Mouse (Mus musculus) lung, embryonic 14.5 days (tissue): Measurements from ENCODE around the gene Pgm2l1. TPM values are rescaled to one million over a fixed set of nuclear protein-coding genes. Genes with fewer than 3 reads are reported as not detected.
"Not testable (repeated sequence)": the region's sequence is repeated elsewhere in the genome, so short reads cannot be mapped to it uniquely, and the experiment has no call there.

Experiments used
- ATAC-seq: fragments of 200-750 bp; cut with Nextera tagmentation; 2 replicates; pipeline ENCODE4 v1.8.0; 2017; ENCODE audit warnings: mild to moderate bottlenecking, moderate TSS enrichment, moderate library complexity; ENCODE audit not compliant: insufficient read depth
- DNase-seq: peaks from one replicate; pipeline ENCODE4 v3.0.0-alpha.2; 2015
- H3K27ac ChIP-seq: fragments of 300-500 bp; sonication (generic); 2 replicates; pipeline ENCODE4 v1.5.1; 2014; ENCODE audit warnings: low read depth, mild to moderate bottlenecking, moderate library complexity
- H3K27me3 ChIP-seq: fragments of 300-500 bp; sonication (generic); 2 replicates; pipeline ENCODE4 v1.6.1; 2014; ENCODE audit warnings: low read length, control low read depth; ENCODE audit not compliant: insufficient read depth
- H3K36me3 ChIP-seq: fragments of 300-500 bp; sonication (generic); 2 replicates; pipeline ENCODE4 v1.6.1; 2014; ENCODE audit warnings: control low read depth; ENCODE audit not compliant: insufficient read depth
- H3K4me1 ChIP-seq: fragments of 300-500 bp; sonication (generic); 2 replicates; pipeline ENCODE4 v1.6.1; 2014; ENCODE audit warnings: antibody characterized with exemption, control low read depth; ENCODE audit not compliant: insufficient read depth
- H3K4me2 ChIP-seq: fragments of 300-500 bp; sonication (generic); 2 replicates; pipeline ENCODE4 v1.6.1; 2014; ENCODE audit warnings: mild to moderate bottlenecking
- H3K4me3 ChIP-seq: fragments of 300-500 bp; sonication (generic); 2 replicates; pipeline ENCODE4 v1.5.1; 2014; ENCODE audit warnings: low read depth, low read length
- H3K9ac ChIP-seq: fragments of 300-500 bp; sonication (generic); 2 replicates; pipeline ENCODE4 v1.6.1; 2014
- H3K9me3 ChIP-seq: fragments of 300-500 bp; sonication (generic); 2 replicates; pipeline ENCODE4 v1.6.1; 2016; ENCODE audit warnings: low read depth, low read length, control low read depth
- CTCF ChIP-seq: IDR thresholded peaks from 2 replicates; pipeline ENCODE4 v1.5.1; 2016; ENCODE audit warnings: antibody characterized with exemption, low read depth
- WGBS: fragments of 180-500 bp; shearing (Covaris S2); extraction: QIAGEN DNeasy Blood & Tissue Kit; methylation state at CpG from one replicate; pipeline ENCODE4 v1.1.7; 2014; 5-methylcytosine and 5-hydroxymethylcytosine counted together
- polyA plus RNA-seq: library from polyadenylated mRNA; unstranded; fragments of >200 nt; fragmentation: Nextera tagmentation; extraction: Ambion mirVana; gene quantifications from 2 replicates; pipeline ENCODE4 v1.2.1, GENCODE M21; 2014

Gene Pgm2l1
- polyA plus RNA-seq, 1 experiment from 2014 or later = 2.6 TPM

DNA sequence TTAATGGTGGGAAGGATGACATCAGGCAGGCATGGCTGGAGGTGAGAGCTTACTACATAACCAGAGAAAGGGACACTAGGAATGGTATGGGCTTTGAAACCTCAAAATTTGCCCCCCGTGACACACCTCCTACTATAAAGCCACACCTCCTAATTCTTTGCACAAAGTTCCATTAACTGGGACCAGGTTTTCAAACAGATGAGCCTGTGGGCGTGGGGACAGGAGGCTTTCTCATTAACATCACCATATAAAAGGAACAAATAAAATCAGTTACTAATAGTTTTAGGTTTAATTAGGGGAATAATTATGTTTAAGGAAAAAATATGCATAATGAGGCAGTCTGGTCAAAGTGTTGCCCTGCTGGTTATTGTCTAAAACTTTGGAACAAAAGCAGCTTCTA lies 13.4 kb downstream of the Pgm2l1 start:
- H3K27me3 ChIP-seq = no peaks in the 10 kb centered on the region
- H3K4me2 ChIP-seq = no peak overlapping the region
- ATAC-seq (no peak), DNase-seq (no peak)
- no peak overlapping the region for H3K9ac ChIP-seq
- no peaks in the 10 kb centered on the region for H3K9me3 ChIP-seq
- no peak for TF ChIP-seq CTCF
- H3K36me3 ChIP-seq = no peaks in the 10 kb centered on the region
- no peak overlapping the region for H3K27ac ChIP-seq
- no peak overlapping the region for H3K4me3 ChIP-seq
- 89% methylated on average over 2 of the region's 2 CpGs for WGBS
- no peaks in the 10 kb centered on the region for H3K4me1 ChIP-seq

DNA sequence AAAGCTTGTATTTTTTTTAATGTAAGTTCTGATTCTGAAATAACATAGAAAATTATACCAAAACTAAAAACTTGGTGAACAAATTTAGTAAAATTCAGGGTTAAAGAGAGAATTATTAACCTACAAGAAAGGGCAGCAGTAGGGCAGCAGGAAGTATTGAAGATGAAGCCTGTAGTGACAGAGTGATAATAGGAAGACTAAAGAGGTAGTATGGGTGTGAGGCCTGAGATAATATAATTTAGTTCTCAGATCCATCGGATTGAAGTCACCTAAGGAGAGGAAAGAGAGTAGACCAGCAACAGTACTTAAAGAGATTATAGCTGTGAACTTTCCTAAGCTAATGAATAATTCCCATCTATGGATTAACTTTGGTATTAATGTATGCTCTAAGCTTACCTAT lies 15.8 kb downstream of the Pgm2l1 start:
- no peak for DNase-seq
- Histone ChIP-seq H3K27me3 (no peaks in the 10 kb centered on the region), H3K9me3 (no peaks in the 10 kb centered on the region), H3K4me2 (no peak overlapping the region), H3K27ac (no peak overlapping the region), H3K9ac (no peak overlapping the region), H3K4me3 (no peak overlapping the region), H3K36me3 (no peaks in the 10 kb centered on the region), H3K4me1 (no peaks in the 10 kb centered on the region)
- WGBS = 82% methylated on average over 1 of the region's 1 CpGs
- no peak for TF ChIP-seq CTCF
- ATAC-seq = no peak

DNA sequence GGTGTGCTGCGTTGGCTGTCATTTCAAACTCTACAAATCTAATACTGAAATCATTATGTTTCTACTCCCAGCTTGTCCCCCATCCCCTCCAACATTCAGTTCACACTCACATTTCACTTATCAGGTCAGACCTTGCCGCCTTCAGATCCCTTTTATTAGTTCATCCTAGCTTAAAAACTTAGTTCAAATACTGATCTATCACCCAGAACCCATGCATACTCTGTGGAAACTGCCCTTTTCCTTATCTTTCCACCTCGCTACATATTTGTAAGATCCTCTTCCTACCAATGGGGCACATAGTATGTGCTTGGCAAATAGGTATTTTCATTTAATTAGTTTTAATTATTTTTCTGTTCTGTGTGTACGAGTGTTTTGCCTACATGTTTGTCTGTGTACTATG lies 17.0 kb downstream of the Pgm2l1 start:
- Histone ChIP-seq H3K9ac (no peak overlapping the region), H3K27me3 (no peaks in the 10 kb centered on the region), H3K36me3 (no peaks in the 10 kb centered on the region), H3K4me3 (no peak overlapping the region), H3K4me1 (no peaks in the 10 kb centered on the region), H3K27ac (no peak overlapping the region), H3K9me3 (no peaks in the 10 kb centered on the region), H3K4me2 (no peak overlapping the region)
- TF ChIP-seq CTCF = no peak
- DNase-seq = no peak
- 78% methylated on average over 4 of the region's 4 CpGs for WGBS
- ATAC-seq = no peak

DNA sequence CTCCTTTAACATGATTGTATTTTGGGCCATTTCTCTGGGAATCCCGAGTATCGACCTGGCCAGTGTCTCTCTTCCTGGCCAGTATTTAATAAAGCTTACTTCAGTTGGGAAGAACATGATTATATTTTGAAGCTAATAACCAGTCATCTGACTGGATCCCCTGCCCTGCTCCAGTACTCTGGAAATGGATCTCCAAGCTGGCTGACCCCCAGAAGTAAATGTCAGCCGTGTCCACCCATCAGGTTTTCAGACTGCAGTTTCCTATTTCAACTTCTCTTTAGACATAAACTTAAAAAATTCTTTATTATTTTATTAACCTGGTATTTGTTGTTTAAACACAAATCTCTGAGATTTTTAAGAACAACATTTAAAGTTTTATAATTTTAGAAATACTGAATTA lies 18.0 kb downstream of the Pgm2l1 start:
- H3K36me3 ChIP-seq = no peaks in the 10 kb centered on the region
- H3K4me2 ChIP-seq = no peak overlapping the region
- no peak overlapping the region for H3K4me3 ChIP-seq
- H3K4me1 ChIP-seq = no peaks in the 10 kb centered on the region
- ATAC-seq = no peak
- no peak overlapping the region for H3K9ac ChIP-seq
- WGBS = 92% methylated on average over 3 of the region's 3 CpGs
- no peaks in the 10 kb centered on the region for H3K27me3 ChIP-seq
- H3K9me3 ChIP-seq = no peaks in the 10 kb centered on the region
- no peak for DNase-seq
- TF ChIP-seq CTCF = no peak
- H3K27ac ChIP-seq = no peak overlapping the region

DNA sequence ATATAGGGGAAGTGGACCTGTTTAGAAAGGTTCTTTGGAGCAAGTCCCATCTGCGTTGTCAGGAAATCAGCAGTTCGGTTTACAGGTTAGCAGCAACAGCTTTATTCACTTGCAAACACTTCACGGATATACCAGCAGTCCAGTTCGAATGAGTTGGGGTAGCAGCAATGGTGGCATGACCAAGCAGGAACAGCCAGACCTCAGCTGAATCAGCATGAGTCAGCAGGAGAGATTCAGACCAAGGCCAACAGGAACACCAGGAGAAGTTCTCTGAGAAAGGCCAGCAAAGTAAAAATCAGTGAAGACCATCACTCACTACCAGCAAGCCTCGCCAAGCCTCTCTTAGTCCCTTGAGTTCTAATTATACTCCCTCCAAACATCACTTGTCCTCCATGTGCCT lies 23.5 kb downstream of the Pgm2l1 start:
- H3K4me2 ChIP-seq = no peak overlapping the region
- H3K27me3 ChIP-seq = no peaks in the 10 kb centered on the region
- peaks cover 16% of the 10 kb centered on the region; the same call in 1 of the 2 replicates for H3K36me3 ChIP-seq
- no peak overlapping the region for H3K4me3 ChIP-seq
- ATAC-seq (no peak), DNase-seq (no peak)
- no peaks in the 10 kb centered on the region for H3K4me1 ChIP-seq
- no peaks in the 10 kb centered on the region for H3K9me3 ChIP-seq
- no peak overlapping the region for H3K27ac ChIP-seq
- no peak for TF ChIP-seq CTCF
- H3K9ac ChIP-seq = no peak overlapping the region
- 93% methylated on average over 5 of the region's 5 CpGs for WGBS

DNA sequence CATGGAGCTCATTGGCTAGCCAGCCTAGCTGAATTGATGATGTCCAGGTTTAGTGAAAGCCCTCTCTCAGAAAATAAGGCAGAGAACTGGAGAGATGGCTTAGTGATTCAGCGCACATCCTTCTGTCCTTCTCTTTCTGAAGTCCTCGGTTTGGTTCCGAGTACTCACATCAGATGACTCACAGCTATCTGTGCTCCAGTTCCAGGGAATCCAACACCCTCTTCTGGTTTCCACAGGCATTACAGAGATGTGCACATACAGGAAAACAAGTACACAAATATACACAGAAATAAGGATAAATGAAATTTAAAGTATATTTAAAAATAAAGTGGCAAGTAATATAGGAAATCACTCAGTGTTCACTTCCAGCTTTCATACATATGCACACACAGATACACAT lies 35.2 kb downstream of the Pgm2l1 start:
- 87% methylated on average over 3 of the region's 3 CpGs for WGBS
- DNase-seq = no peak

DNA sequence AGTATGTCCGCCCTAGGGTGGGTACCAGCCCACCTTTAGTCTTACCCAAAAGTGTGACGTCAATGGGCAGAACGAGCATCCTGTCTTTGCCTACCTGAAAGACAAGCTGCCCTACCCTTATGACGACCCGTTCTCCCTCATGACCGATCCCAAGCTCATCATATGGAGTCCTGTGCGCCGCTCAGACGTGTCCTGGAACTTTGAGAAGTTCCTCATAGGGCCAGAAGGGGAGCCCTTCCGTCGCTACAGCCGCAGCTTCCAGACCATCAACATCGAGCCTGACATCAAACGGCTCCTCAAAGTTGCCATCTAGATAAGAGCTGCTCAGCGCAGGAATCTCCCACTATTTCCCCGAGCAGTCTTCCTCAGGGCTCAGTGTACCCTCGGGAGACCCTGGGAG lies 37.7 kb downstream of the Pgm2l1 start:
- H3K9me3 ChIP-seq, H3K4me1 ChIP-seq, H3K4me3 ChIP-seq, H3K27ac ChIP-seq, H3K4me2 ChIP-seq, ATAC-seq, DNase-seq, H3K9ac ChIP-seq, H3K36me3 ChIP-seq, H3K27me3 ChIP-seq: not testable (repeated sequence)
- 43% methylated on average over 17 of the region's 17 CpGs for WGBS
- 0 out of 2 replicates have a peak, but pooled peaks have one; percentile 16 for TF ChIP-seq CTCF

More for the DNA sequence above, 35.2 kb downstream of the Pgm2l1 start:
- Histone ChIP-seq H3K36me3 (no peaks in the 10 kb centered on the region), H3K27ac (no peak overlapping the region), H3K4me2 (no peak overlapping the region), H3K4me1 (no peaks in the 10 kb centered on the region), H3K4me3 (no peak overlapping the region), H3K9ac (no peak overlapping the region), H3K27me3 (no peaks in the 10 kb centered on the region), H3K9me3 (no peaks in the 10 kb centered on the region)
- peak; percentile 8; the same call in 1 of the 2 replicates for TF ChIP-seq CTCF
- no peak for ATAC-seq

DNA sequence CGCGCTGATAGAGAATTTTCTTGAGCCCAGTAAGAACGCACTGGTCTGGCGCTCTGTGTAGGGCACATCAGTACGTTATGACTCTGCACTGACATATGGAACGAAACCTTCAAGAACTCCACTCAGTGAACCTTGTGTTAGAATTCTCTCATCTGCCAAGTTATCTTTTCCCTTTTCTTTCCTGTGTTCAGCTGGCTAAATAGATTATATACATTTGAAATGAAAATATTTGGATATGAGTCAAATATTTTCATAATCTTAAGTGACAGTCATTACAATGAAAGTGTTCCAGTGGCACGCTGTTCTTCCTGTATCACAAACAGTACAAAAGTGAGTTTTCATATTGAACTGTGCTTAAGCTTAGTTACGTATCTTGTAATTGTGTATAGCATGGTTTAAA lies 45.2 kb downstream of the Pgm2l1 start:
- no peaks in the 10 kb centered on the region for H3K9me3 ChIP-seq
- DNase-seq (no peak), ATAC-seq (no peak)
- no peak overlapping the region for H3K9ac ChIP-seq
- H3K4me3 ChIP-seq = no peak overlapping the region
- H3K4me1 ChIP-seq = no peaks in the 10 kb centered on the region
- no peak overlapping the region for H3K27ac ChIP-seq
- TF ChIP-seq CTCF = no peak
- no peaks in the 10 kb centered on the region for H3K36me3 ChIP-seq
- no peak overlapping the region for H3K4me2 ChIP-seq
- 70% methylated on average over 8 of the region's 8 CpGs for WGBS
- no peaks in the 10 kb centered on the region for H3K27me3 ChIP-seq
